Mouse (Mus musculus): ENCODE measurements around the gene Golga3. TPM values are rescaled to one million over a fixed set of nuclear protein-coding genes. Genes with fewer than 3 reads are reported as not detected.

The Golga3 gene
- total RNA-seq, 4 experiments from 2014 or later, result 41.4 to 51.2 (median 47.0) TPM

DNA sequence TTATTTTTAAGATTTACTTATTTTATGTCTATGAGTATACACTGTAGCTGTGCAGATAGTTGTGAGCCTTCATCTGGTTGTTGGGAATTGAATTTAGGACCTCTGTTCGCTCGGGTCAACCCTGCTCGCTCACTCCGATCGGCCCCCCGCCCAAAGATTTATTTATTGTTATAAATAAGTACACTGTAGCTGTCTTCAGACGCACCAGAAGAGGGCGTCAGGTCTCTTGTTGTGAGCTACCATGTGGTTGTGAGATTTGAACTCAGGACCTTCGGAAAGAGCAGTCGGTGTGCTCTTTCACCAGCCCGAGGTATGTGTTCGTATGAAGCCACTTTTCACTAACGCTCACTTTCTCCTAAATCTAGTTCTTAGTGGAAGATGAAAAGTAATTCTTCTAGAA is 55.1 kb downstream of the Golga3 start:
- DNase-seq, result no peak

- DNase-seq, result no peak
These were observed 55.8 kb downstream of the Golga3 start for GRCm38 (mm10) chr5:110232346-110232745.

DNA sequence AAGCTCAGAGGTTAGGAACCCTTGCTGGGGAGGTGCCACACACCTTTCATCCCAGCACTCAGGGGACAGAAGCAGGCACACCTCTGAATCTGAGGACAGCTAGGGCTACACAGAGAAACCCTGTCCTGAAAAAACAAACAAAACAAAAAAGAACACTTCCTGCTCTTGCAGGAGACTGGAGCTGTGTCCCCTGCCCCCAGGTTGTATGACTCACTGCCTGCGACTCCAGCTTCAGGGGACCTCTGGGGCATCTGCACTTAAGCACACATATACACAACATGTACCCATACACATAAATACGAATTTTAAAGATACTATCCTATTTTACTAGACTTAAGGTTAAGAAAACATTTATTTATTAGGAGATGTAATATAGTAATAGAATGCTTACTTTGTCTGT is 67.6 kb downstream of the Golga3 start:
- no peak for DNase-seq

GRCm38 (mm10) chr5:110266941-110267340 is 90.4 kb downstream of the Golga3 start:
- no peak for DNase-seq

- peak; percentile 77 for DNase-seq
These were observed 92.9 kb downstream of the Golga3 start, which contains the start of gene Pgam5 for GRCm38 (mm10) chr5:110269141-110270101. TSS of gene Pgam5 (minus strand) at chr5:110269913.

DNA sequence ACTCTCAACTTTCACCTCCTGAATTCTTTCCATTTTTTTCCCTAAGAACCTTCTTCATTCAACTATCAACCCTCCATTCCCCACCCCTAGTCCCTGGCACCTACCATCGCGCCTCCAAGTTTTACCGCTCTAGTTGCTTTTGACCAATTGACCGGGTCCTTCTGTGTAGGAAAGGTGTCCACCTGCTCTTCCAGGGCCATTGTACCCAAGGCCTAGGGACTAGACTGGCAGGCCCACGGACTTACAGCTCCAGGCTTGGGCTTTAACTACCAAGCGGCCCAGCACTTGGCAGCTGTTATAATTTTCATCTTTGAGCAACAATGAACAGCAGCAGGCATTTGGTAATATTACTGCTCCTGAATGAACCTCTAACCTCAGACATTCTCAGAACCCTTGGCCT is 93.7 kb downstream of the Golga3 start:
- no peak for DNase-seq

DNA sequence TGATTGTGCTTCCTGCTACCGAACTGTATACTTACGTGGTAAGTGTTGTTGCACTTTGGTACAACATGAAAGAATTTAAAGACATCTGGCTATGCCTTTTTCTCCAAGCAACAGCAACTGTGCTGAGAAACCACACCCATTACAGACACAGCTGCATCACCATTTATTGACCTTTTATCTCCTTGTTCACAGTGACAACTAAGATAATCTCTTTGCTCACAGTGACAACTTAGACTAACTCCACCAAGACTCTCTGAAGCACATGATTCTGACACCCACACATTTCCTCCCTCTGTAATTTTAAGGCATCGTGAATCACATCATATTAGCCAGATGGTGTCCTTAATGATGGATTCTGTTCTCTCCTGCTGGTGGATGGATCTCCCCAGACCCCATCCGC is 97.6 kb downstream of the Golga3 start:
- no peak for DNase-seq

DNA sequence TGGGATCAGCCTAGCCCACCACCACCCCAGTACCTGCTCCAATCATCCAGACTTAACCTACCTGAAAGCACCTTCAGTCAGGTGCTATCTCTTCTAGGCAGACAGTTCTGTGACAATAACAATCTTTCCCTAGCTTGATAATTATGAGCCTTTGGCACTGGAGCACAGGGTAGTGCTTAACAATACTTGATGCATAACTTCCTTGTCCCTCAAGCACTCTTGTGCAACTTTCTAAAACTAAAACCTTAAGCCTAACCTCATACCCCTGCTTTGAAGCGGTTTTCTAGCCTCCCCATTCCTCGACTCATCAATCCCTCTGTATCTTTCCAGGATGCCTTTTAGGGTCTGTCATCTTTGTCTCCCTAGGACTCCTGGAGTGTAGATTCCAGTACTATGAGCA is 98.3 kb downstream of the Golga3 start:
- DNase-seq, result no peak

Other genes with a start within 250 kb of the Golga3 start
- 10 to 100 TPM; 20.6 to 45.8 (median 33.3) TPM for gene Zfp932, start 180.2 kb upstream of the Golga3 start, total RNA-seq (2022)
- gene Gm17655, start 104.2 kb upstream of the Golga3 start, total RNA-seq (2022), result 10 to 100 TPM in 1 of 4 experiments, 1 to 10 TPM in 3; 6.7 to 19.1 (median 8.3) TPM
- gene Gm35315, start 82.3 kb upstream of the Golga3 start, total RNA-seq (2022), result 1 to 10 TPM in 2 of 4 experiments, under 1 TPM in 2; 0.52 to 2.7 (median 1.6) TPM
- under 1 TPM in 3 of 4 experiments, not detected in 1; 0.10 to 0.83 (median 0.22) TPM for gene Plcxd1, start 76.7 kb upstream of the Golga3 start, total RNA-seq (2022)
- 10 to 100 TPM; 58.4 to 73.9 (median 65.9) TPM for gene Gtpbp6, start 68.5 kb upstream of the Golga3 start, total RNA-seq (2022)
- 1 to 10 TPM; 5.7 to 9.0 (median 7.7) TPM for gene Zfp605, start 66.6 kb upstream of the Golga3 start, total RNA-seq (2022)
- 10 to 100 TPM; 25.6 to 46.9 (median 37.0) TPM for gene Chfr, start 40.9 kb upstream of the Golga3 start, total RNA-seq (2022)
- 10 to 100 TPM; 44.0 to 55.5 (median 52.7) TPM for gene Ankle2, start 54.3 kb downstream of the Golga3 start, total RNA-seq (2022)
- 10 to 100 TPM; 49.0 to 59.0 (median 56.8) TPM for gene Pgam5, start 93.2 kb downstream of the Golga3 start, total RNA-seq (2022)
- 10 to 100 TPM in 1 of 4 experiments, 1 to 10 TPM in 3; 6.2 to 15.7 (median 9.6) TPM for gene Pxmp2, start 109.5 kb downstream of the Golga3 start, total RNA-seq (2022)
- 1 to 10 TPM; 2.8 to 3.6 (median 3.1) TPM for gene Pole, start 109.6 kb downstream of the Golga3 start, total RNA-seq (2022)
- 1 to 10 TPM; 1.1 to 2.2 (median 1.5) TPM for gene P2rx2, start 166.5 kb downstream of the Golga3 start, total RNA-seq (2022)
- gene Lrcol1, start 168.0 kb downstream of the Golga3 start, total RNA-seq (2022), result not detected

Measured in adrenal gland, adult 8-10 months (tissue).